Mouse (Mus musculus): ENCODE data around the gene Pygm. TPM values are rescaled to one million over a fixed set of nuclear protein-coding genes. Genes with fewer than 3 reads are reported as not detected.

The Pygm gene
- polyA plus RNA-seq, 1 experiment from 2014 or later, result 362 TPM

DNA sequence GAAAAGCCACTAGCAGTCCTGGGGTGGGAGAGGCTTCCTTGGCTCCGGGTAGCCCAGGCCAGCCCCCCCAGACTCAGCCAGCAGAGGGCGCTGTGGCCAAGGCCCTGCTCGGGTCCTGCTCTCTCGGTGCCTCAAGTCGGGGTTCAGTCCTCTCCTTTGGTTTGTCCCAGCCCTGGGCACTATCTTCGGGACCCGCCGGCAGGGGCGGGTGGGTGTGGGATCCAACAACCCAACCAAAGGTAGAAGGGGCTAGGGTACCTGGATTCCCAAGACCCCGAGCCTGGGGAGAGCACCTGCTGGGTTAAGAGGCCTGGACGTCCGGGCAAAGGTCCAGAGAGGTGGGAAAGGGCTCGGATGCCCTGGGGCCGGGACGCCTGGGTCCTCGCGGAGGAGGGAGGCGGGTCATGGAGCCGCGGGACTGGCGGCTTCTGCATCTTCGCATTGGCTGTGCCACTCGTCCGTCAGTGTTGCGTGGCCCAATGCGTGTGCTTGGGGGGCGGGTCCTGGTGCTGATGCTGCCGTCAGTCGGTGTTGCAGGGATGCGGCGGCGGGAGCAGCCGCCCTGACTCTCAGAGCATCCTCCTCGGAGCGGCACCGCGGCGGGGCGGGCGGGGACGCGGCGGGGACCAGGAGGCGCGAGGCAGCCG is 34.2 kb downstream of the Pygm start, which contains the start of gene Nrxn2:
Nrxn2 (plus strand) TSS at position 499 of the 647 bp plus-strand sequence.
- Histone ChIP-seq H3K9ac (ENCODE audit: low read length) (no peak within 1 kb of the TSS), H3K27me3 (ENCODE audit: control insufficient read depth, insufficient read depth, low read length) (peaks cover 44% of the 10 kb centered on the region), H3K4me3 (ENCODE audit: low read length) (peak within 1 kb of the TSS; percentile 53), H3K4me1 (ENCODE audit: control insufficient read depth, insufficient read depth, low read length) (peaks cover 9% of the 10 kb centered on the region; the same call in 1 of the 2 replicates), H3K9me3 (replicated peaks; ENCODE audit: control insufficient read depth, low read length) (no peaks in the 10 kb centered on the region), H3K4me2 (ENCODE audit: low read depth, low read length) (peak within 1 kb of the TSS; percentile 88), H3K36me3 (ENCODE audit: control insufficient read depth, insufficient read depth) (no peaks in the 10 kb centered on the region), H3K27ac (ENCODE audit: low read length) (no peak within 1 kb of the TSS)
- ATAC-seq (replicated peaks; ENCODE audit: extremely low read depth, insufficient read depth, low FRiP score), result peak; percentile 71
- under 1% methylated on average over 46 of the region's 46 CpGs for WGBS

DNA sequence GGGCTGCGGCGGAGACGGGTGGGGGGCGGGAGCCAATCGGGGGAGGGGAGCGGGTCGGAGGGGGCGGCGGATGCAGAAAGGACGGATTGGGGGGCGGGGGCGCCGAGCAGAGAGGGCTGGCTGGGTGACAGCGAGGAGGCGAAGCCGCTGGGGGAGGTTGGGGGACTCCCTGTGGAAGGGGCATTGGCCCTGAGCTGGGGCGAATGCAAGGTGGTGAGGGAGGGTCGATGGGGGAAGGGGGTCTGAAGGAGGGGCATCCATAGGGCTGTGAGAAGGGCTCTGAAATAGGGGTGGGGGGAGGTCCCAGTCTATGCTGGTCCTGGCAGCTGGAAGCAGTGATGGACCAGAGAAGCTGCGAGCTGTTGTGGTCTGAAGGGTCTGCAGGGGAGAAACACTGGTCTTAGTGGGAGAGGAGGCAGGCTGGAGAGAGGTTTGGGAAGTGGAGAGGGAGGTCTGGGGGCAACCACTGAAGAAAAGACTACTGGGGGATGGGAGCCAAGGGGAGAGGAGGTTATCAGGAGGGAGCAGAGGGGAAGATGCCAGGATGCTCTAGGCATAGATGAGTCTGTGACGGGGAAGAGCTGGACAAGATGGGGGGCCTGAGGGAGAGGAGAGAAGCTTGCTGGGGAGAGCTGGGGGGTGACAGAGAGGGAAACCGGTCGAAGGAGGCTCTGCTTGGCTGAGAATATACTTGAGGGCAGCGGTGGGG is 34.9 kb downstream of the Pygm start:
- H3K9ac ChIP-seq (ENCODE audit: low read length), result no peak overlapping the region
- no peaks in the 10 kb centered on the region for H3K36me3 ChIP-seq (ENCODE audit: control insufficient read depth, insufficient read depth)
- no peaks in the 10 kb centered on the region for H3K9me3 ChIP-seq (replicated peaks; ENCODE audit: control insufficient read depth, low read length)
- peaks cover 9% of the 10 kb centered on the region; the same call in 1 of the 2 replicates for H3K4me1 ChIP-seq (ENCODE audit: control insufficient read depth, insufficient read depth, low read length)
- peak overlapping the region; percentile 53; the same call in 1 of the 2 replicates for H3K4me3 ChIP-seq (ENCODE audit: low read length)
- H3K27ac ChIP-seq (ENCODE audit: low read length), result no peak overlapping the region
- ATAC-seq (replicated peaks; ENCODE audit: extremely low read depth, insufficient read depth, low FRiP score), result no peak
- H3K4me2 ChIP-seq (ENCODE audit: low read depth, low read length), result peak overlapping the region; percentile 88; the same call in 1 of the 2 replicates
- peaks cover 51% of the 10 kb centered on the region for H3K27me3 ChIP-seq (ENCODE audit: control insufficient read depth, insufficient read depth, low read length)
- WGBS, result 11% methylated on average over 20 of the region's 23 CpGs

GRCm38 (mm10) chr19:6419805-6420310 is 35.7 kb downstream of the Pygm start:
- Histone ChIP-seq H3K27me3 (ENCODE audit: control insufficient read depth, insufficient read depth, low read length) (peaks cover 51% of the 10 kb centered on the region), H3K9me3 (replicated peaks; ENCODE audit: control insufficient read depth, low read length) (no peaks in the 10 kb centered on the region), H3K9ac (ENCODE audit: low read length) (no peak overlapping the region), H3K36me3 (ENCODE audit: control insufficient read depth, insufficient read depth) (no peaks in the 10 kb centered on the region), H3K4me2 (ENCODE audit: low read depth, low read length) (no peak overlapping the region), H3K27ac (ENCODE audit: low read length) (no peak overlapping the region), H3K4me3 (ENCODE audit: low read length) (no peak overlapping the region), H3K4me1 (ENCODE audit: control insufficient read depth, insufficient read depth, low read length) (peaks cover 9% of the 10 kb centered on the region; the same call in 1 of the 2 replicates)
- ATAC-seq (replicated peaks; ENCODE audit: extremely low read depth, insufficient read depth, low FRiP score), result no peak
- 47% methylated on average over 9 of the region's 9 CpGs for WGBS

DNA sequence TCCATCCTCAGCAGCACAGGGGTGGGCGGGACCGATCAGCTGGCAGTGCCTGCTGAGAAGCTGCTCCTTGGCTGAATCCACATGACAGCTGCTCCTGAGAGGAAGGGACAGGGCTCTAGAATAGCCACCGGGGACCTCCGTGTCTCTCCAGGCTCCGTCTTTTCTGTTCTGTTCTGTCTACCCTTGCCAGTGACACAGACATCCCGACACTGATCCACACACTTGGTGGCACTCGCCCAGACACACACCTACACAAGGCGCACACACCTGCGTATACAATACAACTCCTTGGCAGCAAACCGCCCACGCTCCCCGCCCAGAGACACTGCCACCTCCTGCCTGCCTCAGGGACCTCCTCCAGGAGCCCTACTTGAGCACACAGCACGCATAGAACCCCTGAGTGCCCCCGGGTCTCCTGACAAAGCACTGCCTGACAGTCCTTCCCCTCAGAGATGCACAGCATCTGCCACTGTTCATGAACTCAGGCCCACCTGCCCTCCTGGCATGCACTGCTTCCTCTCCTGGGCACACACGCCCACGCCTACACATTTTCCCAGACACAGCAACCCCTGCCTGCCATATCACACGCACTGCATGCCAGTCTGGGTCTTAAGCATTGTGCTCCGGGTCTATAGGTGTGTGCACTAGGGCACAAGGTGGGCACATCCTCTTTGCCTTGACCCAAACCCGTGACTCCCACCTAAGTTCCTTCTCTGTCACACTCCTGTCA is 36.4 kb downstream of the Pygm start:
- WGBS, result 53% methylated on average over 19 of the region's 19 CpGs
- peaks cover 59% of the 10 kb centered on the region for H3K27me3 ChIP-seq (ENCODE audit: control insufficient read depth, insufficient read depth, low read length)
- H3K4me2 ChIP-seq (ENCODE audit: low read depth, low read length), result no peak overlapping the region
- no peak for ATAC-seq (replicated peaks; ENCODE audit: extremely low read depth, insufficient read depth, low FRiP score)
- H3K4me1 ChIP-seq (ENCODE audit: control insufficient read depth, insufficient read depth, low read length), result peaks cover 8% of the 10 kb centered on the region; the same call in 1 of the 2 replicates
- H3K27ac ChIP-seq (ENCODE audit: low read length), result no peak overlapping the region
- H3K4me3 ChIP-seq (ENCODE audit: low read length), result no peak overlapping the region
- no peak overlapping the region for H3K9ac ChIP-seq (ENCODE audit: low read length)
- H3K9me3 ChIP-seq (replicated peaks; ENCODE audit: control insufficient read depth, low read length), result no peaks in the 10 kb centered on the region
- H3K36me3 ChIP-seq (ENCODE audit: control insufficient read depth, insufficient read depth), result no peaks in the 10 kb centered on the region

- H3K9me3 ChIP-seq (replicated peaks; ENCODE audit: control insufficient read depth, low read length), result no peaks in the 10 kb centered on the region
- H3K27me3 ChIP-seq (ENCODE audit: control insufficient read depth, insufficient read depth, low read length), result peaks cover 64% of the 10 kb centered on the region
- ATAC-seq (replicated peaks; ENCODE audit: extremely low read depth, insufficient read depth, low FRiP score), result no peak
- H3K27ac ChIP-seq (ENCODE audit: low read length), result no peak overlapping the region
- H3K4me3 ChIP-seq (ENCODE audit: low read length), result no peak overlapping the region
- H3K4me1 ChIP-seq (ENCODE audit: control insufficient read depth, insufficient read depth, low read length), result peaks cover 6% of the 10 kb centered on the region; the same call in 1 of the 2 replicates
- H3K4me2 ChIP-seq (ENCODE audit: low read depth, low read length), result no peak overlapping the region
- WGBS, result 73% methylated on average over 9 of the region's 9 CpGs
- H3K36me3 ChIP-seq (ENCODE audit: control insufficient read depth, insufficient read depth), result no peaks in the 10 kb centered on the region
- H3K9ac ChIP-seq (ENCODE audit: low read length), result no peak overlapping the region
Measured at GRCm38 (mm10) chr19:6421211-6421590, 37.0 kb downstream of the Pygm start.

DNA sequence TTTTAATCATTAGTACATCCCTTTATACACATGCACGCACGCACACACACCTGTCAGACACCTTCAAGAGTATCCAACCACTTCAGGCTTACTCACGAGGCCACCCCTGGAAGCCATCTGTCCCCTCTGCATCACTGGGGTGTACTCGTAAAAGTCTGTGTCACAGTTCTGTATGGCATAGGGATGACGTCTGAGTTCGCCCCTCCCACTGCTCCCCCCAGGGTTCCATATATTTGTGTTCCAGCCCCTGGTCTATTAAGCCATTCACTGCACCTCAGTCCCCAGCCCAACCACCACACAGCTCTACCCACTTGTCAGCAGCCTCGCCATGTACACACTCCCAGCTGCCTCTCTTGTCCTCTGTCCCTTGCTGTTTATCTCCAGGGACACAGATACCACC is 37.8 kb downstream of the Pygm start:
- Histone ChIP-seq H3K9me3 (replicated peaks; ENCODE audit: control insufficient read depth, low read length) (no peaks in the 10 kb centered on the region), H3K27me3 (ENCODE audit: control insufficient read depth, insufficient read depth, low read length) (peaks cover 72% of the 10 kb centered on the region), H3K4me3 (ENCODE audit: low read length) (no peak overlapping the region), H3K9ac (ENCODE audit: low read length) (no peak overlapping the region), H3K27ac (ENCODE audit: low read length) (no peak overlapping the region), H3K36me3 (ENCODE audit: control insufficient read depth, insufficient read depth) (no peaks in the 10 kb centered on the region), H3K4me1 (ENCODE audit: control insufficient read depth, insufficient read depth, low read length) (peaks cover 6% of the 10 kb centered on the region; the same call in 1 of the 2 replicates), H3K4me2 (ENCODE audit: low read depth, low read length) (no peak overlapping the region)
- ATAC-seq (replicated peaks; ENCODE audit: extremely low read depth, insufficient read depth, low FRiP score), result no peak
- 66% methylated on average over 7 of the region's 7 CpGs for WGBS

DNA sequence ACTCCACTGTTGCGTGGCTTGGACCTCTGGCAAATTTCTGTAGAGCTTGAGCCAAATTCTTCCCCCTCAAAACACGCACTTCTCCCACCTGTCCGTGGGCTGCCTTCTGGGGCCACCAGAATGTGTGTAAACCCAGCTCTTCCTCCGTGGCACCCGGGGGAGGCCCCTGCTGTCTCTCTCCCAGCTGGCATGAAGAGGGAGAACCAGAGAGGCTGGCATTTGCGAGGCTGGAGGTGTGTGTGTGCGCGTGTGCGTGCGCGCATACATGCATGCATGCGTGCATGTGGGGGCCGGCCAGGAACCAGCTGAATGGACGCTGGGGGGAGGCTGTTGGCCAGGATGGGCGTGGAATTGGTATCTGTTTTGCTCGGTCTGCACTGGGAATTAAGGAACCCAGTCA is 39.0 kb downstream of the Pygm start:
- 76% methylated on average over 16 of the region's 16 CpGs for WGBS
- peaks cover 7% of the 10 kb centered on the region; the same call in 1 of the 2 replicates for H3K4me1 ChIP-seq (ENCODE audit: control insufficient read depth, insufficient read depth, low read length)
- H3K36me3 ChIP-seq (ENCODE audit: control insufficient read depth, insufficient read depth), result no peaks in the 10 kb centered on the region
- no peak for ATAC-seq (replicated peaks; ENCODE audit: extremely low read depth, insufficient read depth, low FRiP score)
- no peak overlapping the region for H3K4me2 ChIP-seq (ENCODE audit: low read depth, low read length)
- H3K9me3 ChIP-seq (replicated peaks; ENCODE audit: control insufficient read depth, low read length), result no peaks in the 10 kb centered on the region
- H3K4me3 ChIP-seq (ENCODE audit: low read length), result no peak overlapping the region
- H3K9ac ChIP-seq (ENCODE audit: low read length), result no peak overlapping the region
- H3K27ac ChIP-seq (ENCODE audit: low read length), result no peak overlapping the region
- peaks cover 77% of the 10 kb centered on the region for H3K27me3 ChIP-seq (ENCODE audit: control insufficient read depth, insufficient read depth, low read length)

- H3K4me2 ChIP-seq (ENCODE audit: low read depth, low read length), result no peak overlapping the region
- ATAC-seq (replicated peaks; ENCODE audit: extremely low read depth, insufficient read depth, low FRiP score), result no peak
- peaks cover 77% of the 10 kb centered on the region for H3K27me3 ChIP-seq (ENCODE audit: control insufficient read depth, insufficient read depth, low read length)
- H3K4me3 ChIP-seq (ENCODE audit: low read length), result no peak overlapping the region
- no peak overlapping the region for H3K27ac ChIP-seq (ENCODE audit: low read length)
- H3K9me3 ChIP-seq (replicated peaks; ENCODE audit: control insufficient read depth, low read length), result no peaks in the 10 kb centered on the region
- H3K9ac ChIP-seq (ENCODE audit: low read length), result no peak overlapping the region
- peaks cover 9% of the 10 kb centered on the region; the same call in 1 of the 2 replicates for H3K4me1 ChIP-seq (ENCODE audit: control insufficient read depth, insufficient read depth, low read length)
- no peaks in the 10 kb centered on the region for H3K36me3 ChIP-seq (ENCODE audit: control insufficient read depth, insufficient read depth)
- 56% methylated on average over 8 of the region's 8 CpGs for WGBS
Measured at GRCm38 (mm10) chr19:6424137-6424881, 40.1 kb downstream of the Pygm start.
